Mouse (Mus musculus) limb, embryonic 14.5 days (tissue): ENCODE data around the gene Gm42742. TPM values are rescaled to one million over a fixed set of nuclear protein-coding genes. Genes with fewer than 3 reads are reported as not detected.

ENCODE experiments used
- ATAC-seq: fragments of 200-750 bp; cut with Nextera tagmentation; 2 replicates; pipeline ENCODE4 v1.8.0; 2017; ENCODE audit warnings: low read depth, moderate number of reproducible peaks, moderate TSS enrichment; ENCODE audit not compliant: low FRiP score
- DNase-seq: peaks from one replicate; pipeline ENCODE4 v3.0.0-alpha.2; 2015; ENCODE audit warnings: low spot score
- H3K27ac ChIP-seq: fragments of 300-500 bp; sonication (generic); replicated peaks from 2 replicates; pipeline ENCODE4 v1.5.1; 2014; ENCODE audit warnings: low read depth, mild to moderate bottlenecking, low read length, moderate library complexity, mixed read lengths
- H3K27me3 ChIP-seq: fragments of 300-500 bp; sonication (generic); 2 replicates; pipeline ENCODE4 v1.6.1; 2014; ENCODE audit warnings: low read length, mixed read lengths; ENCODE audit not compliant: control insufficient read depth, insufficient read depth
- H3K36me3 ChIP-seq: fragments of 300-500 bp; sonication (generic); 2 replicates; pipeline ENCODE4 v1.6.1; 2014; ENCODE audit warnings: mild to moderate bottlenecking, low read length, moderate library complexity, mixed read lengths; ENCODE audit not compliant: control insufficient read depth, insufficient read depth
- H3K4me1 ChIP-seq: fragments of 300-500 bp; sonication (generic); 2 replicates; pipeline ENCODE4 v1.6.1; 2014; ENCODE audit warnings: antibody characterized with exemption, low read length, mixed read lengths; ENCODE audit not compliant: control insufficient read depth, insufficient read depth
- H3K4me2 ChIP-seq: fragments of 300-500 bp; sonication (generic); replicated peaks from 2 replicates; pipeline ENCODE4 v1.6.1; 2014; ENCODE audit warnings: low read depth, mild to moderate bottlenecking, low read length, moderate library complexity; ENCODE audit not compliant: severe bottlenecking
- H3K4me3 ChIP-seq: fragments of 300-500 bp; sonication (generic); replicated peaks from 2 replicates; pipeline ENCODE4 v1.5.1; 2014; ENCODE audit warnings: low read length
- H3K9ac ChIP-seq: fragments of 300-500 bp; sonication (generic); 2 replicates; pipeline ENCODE4 v1.6.1; 2014; ENCODE audit warnings: mild to moderate bottlenecking, low read depth, low read length, moderate library complexity; ENCODE audit not compliant: severe bottlenecking
- H3K9me3 ChIP-seq: fragments of 300-500 bp; sonication (generic); 2 replicates; pipeline ENCODE4 v1.6.1; 2016; ENCODE audit warnings: low read length; ENCODE audit not compliant: control insufficient read depth
- POLR2A ChIP-seq: fragments of 200-500 bp; IDR thresholded peaks from 2 replicates; pipeline ENCODE4 v1.8.0; 2012; ENCODE audit warnings: inconsistent platforms, mild to moderate bottlenecking, moderate library complexity, borderline replicate concordance; ENCODE audit not compliant: insufficient read depth, insufficient read length; ENCODE audit errors: extremely low read depth
- WGBS: fragments of 180-500 bp; shearing (Covaris S2); extraction: QIAGEN DNeasy Blood & Tissue Kit; methylation state at CpG from one replicate; pipeline ENCODE4 v1.1.7; 2014; 5-methylcytosine and 5-hydroxymethylcytosine counted together
- polyA plus RNA-seq, 2 experiments: library from polyadenylated mRNA; depleted of rRNA in 1 of 2; stranded (reverse) in 1 of 2; unstranded in 1 of 2; fragments of >200 nt; fragmentation: Nextera tagmentation in 1 of 2; extraction: Ambion mirVana in 1 of 2; gene quantifications; 2 replicates each; pipeline versions ENCODE4 v1.2.1 to v1.2.3; 2012 to 2014

The Gm42742 gene
- polyA plus RNA-seq, 2 experiments, result 37.7 to 143 TPM

DNA sequence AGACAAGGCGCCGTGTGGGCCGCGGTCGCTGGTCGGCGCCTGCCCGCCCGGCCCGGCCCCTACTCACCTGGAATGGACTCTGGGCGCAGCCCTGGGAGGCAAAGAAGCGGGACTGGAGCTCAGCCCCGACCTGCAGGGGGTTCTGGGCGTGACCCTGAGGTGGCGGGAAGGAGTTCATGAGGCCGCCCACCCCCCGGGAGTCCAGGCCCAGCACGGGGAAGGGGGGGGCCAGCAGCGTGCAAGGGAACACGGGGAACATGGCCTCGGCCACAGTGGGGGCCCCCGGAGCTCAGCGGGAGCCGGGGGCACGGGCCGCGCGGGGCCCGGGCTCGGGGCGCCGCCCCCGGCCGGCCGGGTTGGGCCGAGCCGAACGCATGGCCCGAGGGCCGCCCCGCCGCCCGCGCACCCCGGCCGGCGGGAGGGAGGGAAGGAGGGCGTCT is 5.3 kb upstream of the Gm42742 start:
- H3K36me3 ChIP-seq, result peaks cover 62% of the 10 kb centered on the region
- peak overlapping the region; percentile 98 for H3K27ac ChIP-seq
- peak overlapping the region; percentile 97 for H3K9ac ChIP-seq
- H3K4me2 ChIP-seq, result peak overlapping the region; percentile 90
- H3K27me3 ChIP-seq, result no peaks in the 10 kb centered on the region
- 2% methylated on average over 9 of the region's 48 CpGs for WGBS
- no peaks in the 10 kb centered on the region for H3K9me3 ChIP-seq
- no peak for TF ChIP-seq POLR2A
- H3K4me1 ChIP-seq, result peaks cover 36% of the 10 kb centered on the region
- peak overlapping the region; percentile 96 for H3K4me3 ChIP-seq
- DNase-seq (peak; percentile 44), ATAC-seq (peak; percentile 13)

- Histone ChIP-seq H3K9ac (peak overlapping the region; percentile 97), H3K27ac (peak overlapping the region; percentile 98), H3K9me3 (no peaks in the 10 kb centered on the region), H3K4me1 (peaks cover 38% of the 10 kb centered on the region), H3K4me3 (peak overlapping the region; percentile 96), H3K27me3 (no peaks in the 10 kb centered on the region), H3K4me2 (peak overlapping the region; percentile 90), H3K36me3 (peaks cover 57% of the 10 kb centered on the region)
- ATAC-seq (no peak), DNase-seq (no peak)
- TF ChIP-seq POLR2A, result no peak
- WGBS, result 1% methylated on average over 43 of the region's 65 CpGs
Observed at GRCm38 (mm10) chr7:127025556-127026160, 4.8 kb upstream of the Gm42742 start.

GRCm38 (mm10) chr7:127024755-127025555 is 4.1 kb upstream of the Gm42742 start:
- peak overlapping the region; percentile 96 for H3K4me3 ChIP-seq
- peak; percentile 79 for DNase-seq
- H3K9ac ChIP-seq, result peak overlapping the region; percentile 97
- TF ChIP-seq POLR2A, result no peak
- under 1% methylated on average over 28 of the region's 30 CpGs for WGBS
- no peaks in the 10 kb centered on the region for H3K27me3 ChIP-seq
- H3K36me3 ChIP-seq, result peaks cover 51% of the 10 kb centered on the region
- H3K4me2 ChIP-seq, result peak overlapping the region; percentile 90
- peaks cover 45% of the 10 kb centered on the region for H3K4me1 ChIP-seq
- ATAC-seq, result peak; percentile 1; the same call in 1 of the 2 replicates
- H3K9me3 ChIP-seq, result no peaks in the 10 kb centered on the region
- peak overlapping the region; percentile 98 for H3K27ac ChIP-seq

GRCm38 (mm10) chr7:127023896-127024690 is 3.2 kb upstream of the Gm42742 start:
- Histone ChIP-seq H3K27ac (peak overlapping the region; percentile 98; the same call in 1 of the 2 replicates), H3K4me3 (peak overlapping the region; percentile 96), H3K27me3 (no peaks in the 10 kb centered on the region), H3K9me3 (no peaks in the 10 kb centered on the region), H3K36me3 (peaks cover 45% of the 10 kb centered on the region), H3K9ac (peak overlapping the region; percentile 97), H3K4me1 (peaks cover 54% of the 10 kb centered on the region), H3K4me2 (peak overlapping the region; percentile 90)
- no peak for TF ChIP-seq POLR2A
- DNase-seq (no peak), ATAC-seq (no peak)
- WGBS, result 21% methylated on average over 19 of the region's 19 CpGs

DNA sequence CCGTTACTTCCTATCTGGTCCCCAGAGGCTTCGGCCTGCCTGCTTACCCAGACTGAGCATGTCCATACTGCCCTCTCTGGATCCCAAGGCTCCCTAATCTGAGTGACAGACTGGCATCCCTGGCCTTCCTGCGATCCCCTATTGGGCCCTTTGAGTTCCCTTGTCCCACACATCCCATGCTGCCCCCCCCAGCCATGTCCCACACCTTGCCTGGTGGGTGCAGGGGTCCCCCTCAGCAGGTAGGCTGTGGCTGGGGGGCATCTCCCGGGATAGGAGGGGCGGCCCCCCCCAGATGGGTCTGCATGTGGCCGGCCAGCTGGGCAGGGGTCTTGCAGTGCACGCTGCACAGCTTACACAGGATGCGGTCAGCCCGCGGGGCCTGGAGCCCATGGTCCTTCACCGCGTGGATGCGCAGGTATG is 2.4 kb upstream of the Gm42742 start:
- ATAC-seq, result no peak
- Histone ChIP-seq H3K9ac (peak overlapping the region; percentile 97), H3K9me3 (no peaks in the 10 kb centered on the region), H3K4me2 (peak overlapping the region; percentile 90), H3K27me3 (no peaks in the 10 kb centered on the region), H3K27ac (no peak overlapping the region), H3K4me3 (peak overlapping the region; percentile 96), H3K4me1 (peaks cover 55% of the 10 kb centered on the region), H3K36me3 (peaks cover 40% of the 10 kb centered on the region)
- TF ChIP-seq POLR2A, result no peak
- WGBS, result 74% methylated on average over 13 of the region's 13 CpGs
- DNase-seq, result no peak
